In the genomic region with DNA sequence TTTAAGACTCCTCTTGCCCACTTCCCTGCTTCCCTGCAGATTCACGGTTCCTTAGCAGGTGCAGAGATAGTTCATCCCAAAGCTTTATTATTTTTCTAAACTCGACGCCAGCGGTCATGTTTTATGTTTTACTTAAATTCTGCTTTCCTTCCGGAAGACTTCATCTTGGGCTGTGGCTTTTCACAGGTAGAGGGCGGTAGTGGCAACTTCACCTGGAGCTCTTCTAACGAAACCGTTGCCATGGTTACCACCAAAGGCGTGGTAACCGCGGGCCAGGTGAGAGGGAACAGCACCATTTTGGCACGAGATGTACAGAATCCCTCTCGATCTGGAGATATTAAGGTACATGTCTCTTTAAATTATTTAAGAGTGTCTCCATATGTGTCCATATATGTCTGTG, we compare ENCODE assay signal across 11 mouse cellular contexts. TPM values are rescaled to one million over a fixed set of nuclear protein-coding genes. Genes with fewer than 3 reads are reported as not detected.
A peak's percentile ranks its signal among the peaks of the same experiment; 100 is the strongest.
DNase-seq lines count a peak whose midpoint lies in the region; ATAC-seq lines count a peak whose summit lies in the region.
"Had no signal": no experiment of that assay in that cellular context is flagged by ENCODE, and none has a peak within 500 bp of the region (broad histone marks: within the 10 kb centered on the region; RNA-seq: fewer than 3 reads in every experiment).

No protein-coding gene starts in this region.

- no peak overlapping the region for H3K4me2 ChIP-seq in intestine, embryonic 14.5 days (ENCODE audit: low read length)
- H3K4me2 ChIP-seq in intestine, embryonic 16.5 days (ENCODE audit: low read depth, low read length), result no peak overlapping the region
- H3K4me2 ChIP-seq: limb, embryonic 12.5 days had no signal

- peak; percentile 58 for DNase-seq in intestine, embryonic 14.5 days (ENCODE audit: low spot score)
- peak; percentile 52 for DNase-seq in urinary bladder, postnatal 14 days (ENCODE audit: low spot score)
- DNase-seq in urinary bladder, adult 2 months (ENCODE audit: low spot score), result no peak
- peak; percentile 35 to 62 for DNase-seq in kidney, postnatal 4 days
- DNase-seq in thymus, postnatal 36 days, result peak; percentile 4 to 25
- DNase-seq in ovary, postnatal 36 days (ENCODE audit: low spot score), result no peak
- no peak for DNase-seq in yolk sac, embryonic 10.5 days (ENCODE audit: low spot score)
- DNase-seq: cerebellum, adult 11-12 months; heart, postnatal 10 days had no signal

- no peak overlapping the region for H3K27ac ChIP-seq in intestine, embryonic 14.5 days (ENCODE audit: low read depth)
- H3K27ac ChIP-seq in intestine, embryonic 16.5 days (ENCODE audit: low read length), result no peak overlapping the region
- H3K27ac ChIP-seq: limb, embryonic 12.5 days had no signal

- no peaks in the 10 kb centered on the region for H3K27me3 ChIP-seq in intestine, embryonic 14.5 days (replicated peaks; ENCODE audit: control insufficient read depth, insufficient read depth, low read length)
- no peaks in the 10 kb centered on the region for H3K27me3 ChIP-seq in intestine, embryonic 16.5 days (replicated peaks; ENCODE audit: control insufficient read depth, insufficient read depth, low read length)
- H3K27me3 ChIP-seq: limb, embryonic 12.5 days had no signal

- H3K9ac ChIP-seq in intestine, embryonic 14.5 days (ENCODE audit: low read length), result no peak overlapping the region
- H3K9ac ChIP-seq in intestine, embryonic 16.5 days (ENCODE audit: low read depth, low read length), result no peak overlapping the region
- H3K9ac ChIP-seq: limb, embryonic 12.5 days had no signal

- WGBS in intestine, embryonic 14.5 days, result 40% methylated on average over 13 of the region's 13 CpGs
- 36% methylated on average over 13 of the region's 13 CpGs for WGBS in intestine, embryonic 16.5 days

- no peak for ATAC-seq in intestine, embryonic 14.5 days (replicated peaks; ENCODE audit: low FRiP score, low TSS enrichment, low read depth)
- no peak for ATAC-seq in intestine, embryonic 16.5 days

- no peak overlapping the region for H3K4me3 ChIP-seq in intestine, embryonic 14.5 days (ENCODE audit: low read depth, low read length)
- no peak overlapping the region for H3K4me3 ChIP-seq in intestine, embryonic 16.5 days (ENCODE audit: low read length)
- H3K4me3 ChIP-seq: limb, embryonic 12.5 days had no signal

- H3K4me1 ChIP-seq in intestine, embryonic 14.5 days (replicated peaks; ENCODE audit: control insufficient read depth, insufficient read depth, low read length), result no peaks in the 10 kb centered on the region
- no peaks in the 10 kb centered on the region for H3K4me1 ChIP-seq in intestine, embryonic 16.5 days (ENCODE audit: control insufficient read depth, insufficient read depth, low read length)

- H3K9me3 ChIP-seq in intestine, embryonic 14.5 days (ENCODE audit: control insufficient read depth, low read length), result no peaks in the 10 kb centered on the region
- no peaks in the 10 kb centered on the region for H3K9me3 ChIP-seq in intestine, embryonic 16.5 days (ENCODE audit: control insufficient read depth, low read length)
- H3K9me3 ChIP-seq: limb, embryonic 12.5 days had no signal

- H3K36me3 ChIP-seq in intestine, embryonic 14.5 days (ENCODE audit: control insufficient read depth, insufficient read depth, low read length), result no peaks in the 10 kb centered on the region
- H3K36me3 ChIP-seq in intestine, embryonic 16.5 days (ENCODE audit: control insufficient read depth, insufficient read depth, low read length), result no peaks in the 10 kb centered on the region
- H3K36me3 ChIP-seq: limb, embryonic 12.5 days had no signal

RNA-seq across cellular contexts. Expression of a gene that starts 32.7 kb away (rescaled TPM):
- polyA plus RNA-seq in intestine, embryonic 14.5 days (2014; fragmentation: Nextera tagmentation; extraction: Ambion mirVana), result 0.50 and 0.53 TPM in 2 replicates
- polyA plus RNA-seq in intestine, embryonic 16.5 days (2015; fragmentation: Nextera tagmentation; extraction: Ambion mirVana), result 0.16 and 0.17 TPM in 2 replicates
- polyA plus RNA-seq in urinary bladder, adult 2 months (2012; rRNA removed), result 0.55 and 0.80 TPM in 2 replicates

Comparison
In these comparisons a context has a peak if more than half of its experiments do, and no peak if none do; other contexts are left out.
1. DNase-seq: peak in intestine, embryonic 14.5 days (single experiment), urinary bladder, postnatal 14 days (single experiment), kidney, postnatal 4 days (2 of 2) and thymus, postnatal 36 days (2 of 2); none in urinary bladder, adult 2 months (single experiment), ovary, postnatal 36 days (single experiment) and yolk sac, embryonic 10.5 days (single experiment).